Mouse (Mus musculus): ENCODE data around the gene Dcaf11. TPM values are rescaled to one million over a fixed set of nuclear protein-coding genes. Genes with fewer than 3 reads are reported as not detected.
A peak's percentile ranks its signal among the peaks of the same experiment; 100 is the strongest.

Dcaf11 gene
- polyA plus RNA-seq, 1 experiment from 2014 or later: 104 TPM

GRCm38 (mm10) chr14:55590748-55591330, 31.0 kb downstream of the Dcaf11 start, which contains the start of gene Psme2:
Gene Psme2 (minus strand): TSS chr14:55591113.
- Histone ChIP-seq H3K36me3 (peaks cover 31% of the 10 kb centered on the region), H3K9ac (peak within 1 kb of the TSS; percentile 92), H3K27me3 (no peaks in the 10 kb centered on the region), H3K4me1 (peaks cover 27% of the 10 kb centered on the region), H3K9me3 (replicated peaks) (no peaks in the 10 kb centered on the region), H3K4me2 (replicated peaks) (peak within 1 kb of the TSS; percentile 98), H3K27ac (peak within 1 kb of the TSS; percentile 95), H3K4me3 (peak within 1 kb of the TSS; percentile 91)
- peak; percentile 97 for ATAC-seq (ENCODE audit: low FRiP score)
- under 1% methylated on average over 22 of the region's 22 CpGs for WGBS

- Histone ChIP-seq H3K4me2 (replicated peaks) (peak within 1 kb of the TSS; percentile 98), H3K4me1 (peaks cover 27% of the 10 kb centered on the region), H3K27me3 (no peaks in the 10 kb centered on the region), H3K9ac (peak within 1 kb of the TSS; percentile 92), H3K27ac (peak within 1 kb of the TSS; percentile 95), H3K36me3 (peaks cover 36% of the 10 kb centered on the region), H3K4me3 (peak within 1 kb of the TSS; percentile 91), H3K9me3 (replicated peaks) (no peaks in the 10 kb centered on the region)
- peak; percentile 92 for ATAC-seq (ENCODE audit: low FRiP score)
- under 1% methylated on average over 33 of the region's 33 CpGs for WGBS
These were observed 31.6 kb downstream of the Dcaf11 start, which contains the start of gene Rnf31 for GRCm38 (mm10) chr14:55591331-55591891. Gene Rnf31 (plus strand): TSS chr14:55591708.

GRCm38 (mm10) chr14:55592226-55592625, 32.4 kb downstream of the Dcaf11 start:
- peak overlapping the region; percentile 92 for H3K9ac ChIP-seq
- WGBS: 5% methylated on average over 16 of the region's 16 CpGs
- no peaks in the 10 kb centered on the region for H3K27me3 ChIP-seq
- no peak for ATAC-seq (ENCODE audit: low FRiP score)
- H3K4me3 ChIP-seq: peak overlapping the region; percentile 91
- peak overlapping the region; percentile 95; the same call in 1 of the 2 replicates for H3K27ac ChIP-seq
- H3K9me3 ChIP-seq (replicated peaks): no peaks in the 10 kb centered on the region
- peaks cover 27% of the 10 kb centered on the region for H3K4me1 ChIP-seq
- peak overlapping the region; percentile 98 for H3K4me2 ChIP-seq (replicated peaks)
- H3K36me3 ChIP-seq: peaks cover 40% of the 10 kb centered on the region

GRCm38 (mm10) chr14:55596036-55596690, 36.4 kb downstream of the Dcaf11 start:
- H3K9ac ChIP-seq: no peak overlapping the region
- H3K4me1 ChIP-seq: peaks cover 19% of the 10 kb centered on the region
- H3K36me3 ChIP-seq: peaks cover 65% of the 10 kb centered on the region
- no peak for ATAC-seq (ENCODE audit: low FRiP score)
- no peak overlapping the region for H3K4me2 ChIP-seq (replicated peaks)
- H3K27ac ChIP-seq: no peak overlapping the region
- WGBS: 77% methylated on average over 13 of the region's 13 CpGs
- H3K9me3 ChIP-seq (replicated peaks): no peaks in the 10 kb centered on the region
- H3K27me3 ChIP-seq: no peaks in the 10 kb centered on the region
- H3K4me3 ChIP-seq: no peak overlapping the region

- Histone ChIP-seq H3K4me3 (no peak overlapping the region), H3K27ac (no peak overlapping the region), H3K4me2 (replicated peaks) (no peak overlapping the region), H3K27me3 (no peaks in the 10 kb centered on the region), H3K4me1 (peaks cover 5% of the 10 kb centered on the region), H3K9ac (no peak overlapping the region), H3K36me3 (peaks cover 89% of the 10 kb centered on the region), H3K9me3 (replicated peaks) (no peaks in the 10 kb centered on the region)
- no peak for ATAC-seq (ENCODE audit: low FRiP score)
- 94% methylated on average over 21 of the region's 21 CpGs for WGBS
These were observed 39.0 kb downstream of the Dcaf11 start for GRCm38 (mm10) chr14:55598521-55599390.

GRCm38 (mm10) chr14:55603271-55603632, 43.4 kb downstream of the Dcaf11 start, which contains the start of gene Irf9:
Gene Irf9 (plus strand): TSS chr14:55603571.
- ATAC-seq (ENCODE audit: low FRiP score): no peak
- Histone ChIP-seq H3K27ac (peak within 1 kb of the TSS; percentile 35; the same call in 1 of the 2 replicates), H3K36me3 (peaks cover 88% of the 10 kb centered on the region)

GRCm38 (mm10) chr14:55603633-55604576, 44.1 kb downstream of the Dcaf11 start:
- Histone ChIP-seq H3K9me3 (replicated peaks) (no peaks in the 10 kb centered on the region), H3K4me1 (peaks cover 7% of the 10 kb centered on the region), H3K36me3 (peaks cover 88% of the 10 kb centered on the region), H3K27me3 (no peaks in the 10 kb centered on the region), H3K4me2 (replicated peaks) (peak overlapping the region; percentile 44), H3K27ac (peak overlapping the region; percentile 35; the same call in 1 of the 2 replicates), H3K4me3 (peak overlapping the region; percentile 22; the same call in 1 of the 2 replicates), H3K9ac (peak overlapping the region; percentile 4; the same call in 1 of the 2 replicates)
- 24% methylated on average over 19 of the region's 19 CpGs for WGBS
- peak; percentile 81 for ATAC-seq (ENCODE audit: low FRiP score)

More at GRCm38 (mm10) chr14:55603271-55603632, 43.4 kb downstream of the Dcaf11 start, which contains the start of gene Irf9:
- peak within 1 kb of the TSS; percentile 22; the same call in 1 of the 2 replicates for H3K4me3 ChIP-seq
- H3K9ac ChIP-seq: peak within 1 kb of the TSS; percentile 4; the same call in 1 of the 2 replicates
- peaks cover 7% of the 10 kb centered on the region for H3K4me1 ChIP-seq
- 90% methylated on average over 7 of the region's 7 CpGs for WGBS
- no peaks in the 10 kb centered on the region for H3K9me3 ChIP-seq (replicated peaks)
- no peaks in the 10 kb centered on the region for H3K27me3 ChIP-seq
- peak within 1 kb of the TSS; percentile 44 for H3K4me2 ChIP-seq (replicated peaks)

GRCm38 (mm10) chr14:55604823-55605222, 45.0 kb downstream of the Dcaf11 start:
- WGBS: 89% methylated on average over 11 of the region's 11 CpGs
- H3K36me3 ChIP-seq: peaks cover 88% of the 10 kb centered on the region
- no peak overlapping the region for H3K4me2 ChIP-seq (replicated peaks)

GRCm38 (mm10) chr14:55605743-55606459, 46.1 kb downstream of the Dcaf11 start:
- no peak overlapping the region for H3K9ac ChIP-seq
- H3K4me1 ChIP-seq: peaks cover 7% of the 10 kb centered on the region
- ATAC-seq (ENCODE audit: low FRiP score): no peak
- H3K9me3 ChIP-seq (replicated peaks): no peaks in the 10 kb centered on the region
- H3K4me3 ChIP-seq: no peak overlapping the region
- WGBS: 95% methylated on average over 16 of the region's 16 CpGs
- no peak overlapping the region for H3K27ac ChIP-seq
- H3K36me3 ChIP-seq: peaks cover 82% of the 10 kb centered on the region
- H3K27me3 ChIP-seq: no peaks in the 10 kb centered on the region
- no peak overlapping the region for H3K4me2 ChIP-seq (replicated peaks)

More at GRCm38 (mm10) chr14:55604823-55605222, 45.0 kb downstream of the Dcaf11 start:
- ATAC-seq (ENCODE audit: low FRiP score): no peak
- H3K4me1 ChIP-seq: peaks cover 7% of the 10 kb centered on the region
- no peak overlapping the region for H3K27ac ChIP-seq
- H3K9ac ChIP-seq: no peak overlapping the region
- no peak overlapping the region for H3K4me3 ChIP-seq
- no peaks in the 10 kb centered on the region for H3K27me3 ChIP-seq
- H3K9me3 ChIP-seq (replicated peaks): no peaks in the 10 kb centered on the region

GRCm38 (mm10) chr14:55608339-55608738, 48.5 kb downstream of the Dcaf11 start:
- no peaks in the 10 kb centered on the region for H3K27me3 ChIP-seq
- H3K4me1 ChIP-seq: peaks cover 7% of the 10 kb centered on the region
- H3K9ac ChIP-seq: no peak overlapping the region
- H3K27ac ChIP-seq: no peak overlapping the region
- H3K4me2 ChIP-seq (replicated peaks): no peak overlapping the region
- H3K4me3 ChIP-seq: no peak overlapping the region
- ATAC-seq (ENCODE audit: low FRiP score): no peak
- peaks cover 61% of the 10 kb centered on the region for H3K36me3 ChIP-seq
- WGBS: 91% methylated on average over 6 of the region's 6 CpGs
- H3K9me3 ChIP-seq (replicated peaks): no peaks in the 10 kb centered on the region
